Mouse (Mus musculus): Measurements from ENCODE around the gene Ctrb1. TPM values are rescaled to one million over a fixed set of nuclear protein-coding genes. Genes with fewer than 3 reads are reported as not detected.

Gene Ctrb1
- 6.6 and 11.8 TPM in 2 replicates for polyA plus RNA-seq (2012; rRNA removed)

DNA sequence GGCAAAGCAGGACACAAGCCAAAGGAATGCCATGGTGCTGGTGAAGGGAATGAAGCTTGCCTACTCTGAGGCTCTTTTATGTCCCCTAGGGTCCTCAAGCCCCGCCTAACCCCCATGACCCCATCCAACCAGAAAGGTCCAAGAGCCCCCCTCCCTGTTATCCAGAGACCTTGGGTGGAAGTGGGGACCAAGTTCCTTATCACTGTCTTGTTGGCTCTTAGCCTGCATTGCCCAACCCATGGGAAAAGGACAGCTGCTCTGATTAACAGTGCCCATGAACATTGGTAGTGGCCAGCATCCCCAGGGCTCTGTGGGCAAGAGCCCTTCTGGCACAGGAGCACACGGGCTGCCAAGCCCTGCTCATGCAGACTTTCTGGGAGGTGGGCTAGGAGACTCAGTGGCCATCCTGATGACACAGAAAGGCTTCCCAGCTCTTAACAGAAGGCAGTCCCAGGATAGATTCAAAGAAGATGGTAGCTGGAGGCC lies at the start of gene Ctrb1:
Ctrb1 (minus strand) TSS at position 51 of the 486 bp plus-strand sequence.
- Histone ChIP-seq H3K4me1 (replicated peaks; ENCODE audit: control insufficient read depth, insufficient read depth, low read length) (no peaks in the 10 kb centered on the region), H3K27ac (ENCODE audit: control insufficient read depth, insufficient read depth, low read length) (no peak within 1 kb of the TSS), H3K27me3 (ENCODE audit: control insufficient read depth, insufficient read depth, low read length) (no peaks in the 10 kb centered on the region), H3K36me3 (ENCODE audit: control insufficient read depth, insufficient read depth, low read length) (no peaks in the 10 kb centered on the region), H3K4me3 (ENCODE audit: control insufficient read depth, insufficient read depth, low read length) (no peak within 1 kb of the TSS)
- DNase-seq: no peak
- TF ChIP-seq CTCF (IDR thresholded peaks at IDR 0.05; ENCODE audit: borderline replicate concordance, control insufficient read depth, extremely low read depth, insufficient read depth, low read length, poor library complexity) (no peak), POLR2A (IDR thresholded peaks at IDR 0.05; ENCODE audit: control insufficient read depth, extremely low read depth, insufficient read depth, low read length, poor library complexity) (no peak)
- 89% methylated on average over 2 of the region's 2 CpGs for WGBS

DNA sequence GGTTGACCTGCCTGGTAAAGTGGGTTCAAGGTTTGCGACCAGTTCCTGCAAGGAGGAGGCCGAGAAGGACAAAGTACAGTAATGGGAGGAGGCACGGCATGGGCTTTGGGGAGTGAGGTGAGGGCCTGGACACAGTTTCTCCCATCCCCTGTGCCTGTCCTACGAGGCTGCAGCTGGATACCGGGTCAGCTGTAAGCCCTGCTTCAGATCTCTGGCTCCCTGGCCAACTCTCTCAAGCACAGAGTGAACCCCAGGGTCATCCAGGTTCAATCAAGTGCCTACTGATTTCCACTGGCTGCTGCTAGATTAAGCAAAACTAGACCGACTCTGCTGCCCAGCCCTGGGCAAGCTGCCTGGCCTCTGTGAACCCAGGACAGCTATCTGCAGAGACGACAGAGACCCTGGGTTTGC lies 49.5 kb upstream of the Ctrb1 start:
- H3K27me3 ChIP-seq (ENCODE audit: control insufficient read depth, insufficient read depth, low read length): peaks cover 17% of the 10 kb centered on the region
- H3K36me3 ChIP-seq (ENCODE audit: control insufficient read depth, insufficient read depth, low read length): no peaks in the 10 kb centered on the region
- H3K27ac ChIP-seq (ENCODE audit: control insufficient read depth, insufficient read depth, low read length): no peak overlapping the region
- WGBS: 84% methylated on average over 7 of the region's 7 CpGs
- TF ChIP-seq CTCF (IDR thresholded peaks at IDR 0.05; ENCODE audit: borderline replicate concordance, control insufficient read depth, extremely low read depth, insufficient read depth, low read length, poor library complexity): no peak
- no peak for TF ChIP-seq POLR2A (IDR thresholded peaks at IDR 0.05; ENCODE audit: control insufficient read depth, extremely low read depth, insufficient read depth, low read length, poor library complexity)
- no peak overlapping the region for H3K4me3 ChIP-seq (ENCODE audit: control insufficient read depth, insufficient read depth, low read length)
- DNase-seq: no peak
- H3K4me1 ChIP-seq (replicated peaks; ENCODE audit: control insufficient read depth, insufficient read depth, low read length): no peaks in the 10 kb centered on the region

GRCm38 (mm10) chr8:111739604-111740003 lies 48.8 kb upstream of the Ctrb1 start:
- TF ChIP-seq CTCF (IDR thresholded peaks at IDR 0.05; ENCODE audit: borderline replicate concordance, control insufficient read depth, extremely low read depth, insufficient read depth, low read length, poor library complexity): no peak
- TF ChIP-seq POLR2A (IDR thresholded peaks at IDR 0.05; ENCODE audit: control insufficient read depth, extremely low read depth, insufficient read depth, low read length, poor library complexity): no peak
- Histone ChIP-seq H3K36me3 (ENCODE audit: control insufficient read depth, insufficient read depth, low read length) (no peaks in the 10 kb centered on the region), H3K27ac (ENCODE audit: control insufficient read depth, insufficient read depth, low read length) (no peak overlapping the region), H3K4me3 (ENCODE audit: control insufficient read depth, insufficient read depth, low read length) (no peak overlapping the region), H3K27me3 (ENCODE audit: control insufficient read depth, insufficient read depth, low read length) (peaks cover 17% of the 10 kb centered on the region), H3K4me1 (replicated peaks; ENCODE audit: control insufficient read depth, insufficient read depth, low read length) (no peaks in the 10 kb centered on the region)
- DNase-seq: no peak
- WGBS: 19% methylated on average over 7 of the region's 7 CpGs

DNA sequence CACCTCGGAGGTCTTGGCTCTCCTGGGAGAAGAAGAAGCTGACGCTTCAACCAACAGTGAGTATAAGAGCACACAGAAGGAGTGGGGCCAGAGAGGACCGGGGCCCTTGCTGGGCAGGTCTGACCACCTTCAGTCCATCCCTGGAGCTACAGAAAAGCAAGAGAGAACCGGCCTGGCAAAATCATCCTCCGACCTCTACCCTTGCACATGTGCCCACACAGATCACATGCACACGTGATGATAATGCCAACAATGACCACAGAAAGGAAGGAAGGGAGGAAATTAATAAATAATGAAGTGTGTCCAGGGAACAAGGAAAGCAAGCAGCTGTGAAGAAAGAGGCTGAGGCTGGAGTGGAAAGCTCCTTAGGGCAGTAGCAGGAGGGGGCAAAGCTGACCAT lies 48.1 kb upstream of the Ctrb1 start:
- WGBS: 71% methylated on average over 6 of the region's 6 CpGs
- H3K27ac ChIP-seq (ENCODE audit: control insufficient read depth, insufficient read depth, low read length): no peak overlapping the region

DNA sequence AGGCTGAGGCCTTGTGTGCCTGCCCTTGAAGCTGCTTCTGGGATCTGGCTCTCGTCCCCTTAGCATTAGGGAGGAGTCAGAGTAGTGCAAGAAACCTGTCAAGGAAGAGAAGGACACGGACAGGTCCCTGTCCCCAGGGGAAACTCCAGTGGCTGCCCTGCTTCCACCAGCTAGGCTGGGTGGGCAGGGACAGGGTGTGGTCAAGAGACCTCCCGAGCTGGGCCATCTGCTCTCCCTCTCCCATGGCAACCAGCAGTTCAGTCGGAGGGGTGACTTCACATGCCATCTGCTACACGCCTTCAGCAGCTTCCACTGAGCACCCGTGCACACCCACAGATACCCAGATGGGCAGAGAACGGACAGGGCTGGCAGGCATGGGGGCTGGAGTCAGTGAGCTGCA lies 45.5 kb upstream of the Ctrb1 start:
- Histone ChIP-seq H3K27me3 (ENCODE audit: control insufficient read depth, insufficient read depth, low read length) (peaks cover 11% of the 10 kb centered on the region; the same call in 1 of the 2 replicates), H3K4me1 (replicated peaks; ENCODE audit: control insufficient read depth, insufficient read depth, low read length) (peaks cover 7% of the 10 kb centered on the region), H3K36me3 (ENCODE audit: control insufficient read depth, insufficient read depth, low read length) (no peaks in the 10 kb centered on the region), H3K27ac (ENCODE audit: control insufficient read depth, insufficient read depth, low read length) (no peak overlapping the region), H3K4me3 (ENCODE audit: control insufficient read depth, insufficient read depth, low read length) (no peak overlapping the region)
- no peak for DNase-seq
- WGBS: 77% methylated on average over 7 of the region's 7 CpGs
- TF ChIP-seq CTCF (IDR thresholded peaks at IDR 0.05; ENCODE audit: borderline replicate concordance, control insufficient read depth, extremely low read depth, insufficient read depth, low read length, poor library complexity) (no peak), POLR2A (IDR thresholded peaks at IDR 0.05; ENCODE audit: control insufficient read depth, extremely low read depth, insufficient read depth, low read length, poor library complexity) (no peak)

More for the DNA sequence above, 48.1 kb upstream of the Ctrb1 start:
- Histone ChIP-seq H3K4me3 (ENCODE audit: control insufficient read depth, insufficient read depth, low read length) (no peak overlapping the region), H3K36me3 (ENCODE audit: control insufficient read depth, insufficient read depth, low read length) (no peaks in the 10 kb centered on the region), H3K4me1 (replicated peaks; ENCODE audit: control insufficient read depth, insufficient read depth, low read length) (no peaks in the 10 kb centered on the region), H3K27me3 (ENCODE audit: control insufficient read depth, insufficient read depth, low read length) (peaks cover 14% of the 10 kb centered on the region)
- no peak for TF ChIP-seq POLR2A (IDR thresholded peaks at IDR 0.05; ENCODE audit: control insufficient read depth, extremely low read depth, insufficient read depth, low read length, poor library complexity)
- no peak for TF ChIP-seq CTCF (IDR thresholded peaks at IDR 0.05; ENCODE audit: borderline replicate concordance, control insufficient read depth, extremely low read depth, insufficient read depth, low read length, poor library complexity)
- DNase-seq: no peak

GRCm38 (mm10) chr8:111735791-111736190 lies 45.0 kb upstream of the Ctrb1 start:
- no peak for DNase-seq
- WGBS: 84% methylated on average over 4 of the region's 4 CpGs
- Histone ChIP-seq H3K27ac (ENCODE audit: control insufficient read depth, insufficient read depth, low read length) (no peak overlapping the region), H3K4me1 (replicated peaks; ENCODE audit: control insufficient read depth, insufficient read depth, low read length) (peaks cover 10% of the 10 kb centered on the region), H3K36me3 (ENCODE audit: control insufficient read depth, insufficient read depth, low read length) (no peaks in the 10 kb centered on the region), H3K4me3 (ENCODE audit: control insufficient read depth, insufficient read depth, low read length) (no peak overlapping the region), H3K27me3 (ENCODE audit: control insufficient read depth, insufficient read depth, low read length) (peaks cover 15% of the 10 kb centered on the region; the same call in 1 of the 2 replicates)
- no peak for TF ChIP-seq POLR2A (IDR thresholded peaks at IDR 0.05; ENCODE audit: control insufficient read depth, extremely low read depth, insufficient read depth, low read length, poor library complexity)
- TF ChIP-seq CTCF (IDR thresholded peaks at IDR 0.05; ENCODE audit: borderline replicate concordance, control insufficient read depth, extremely low read depth, insufficient read depth, low read length, poor library complexity): no peak

GRCm38 (mm10) chr8:111735335-111735761 lies 44.5 kb upstream of the Ctrb1 start:
- 55% methylated on average over 8 of the region's 8 CpGs for WGBS
- TF ChIP-seq CTCF (IDR thresholded peaks at IDR 0.05; ENCODE audit: borderline replicate concordance, control insufficient read depth, extremely low read depth, insufficient read depth, low read length, poor library complexity): no peak
- TF ChIP-seq POLR2A (IDR thresholded peaks at IDR 0.05; ENCODE audit: control insufficient read depth, extremely low read depth, insufficient read depth, low read length, poor library complexity): no peak
- peaks cover 10% of the 10 kb centered on the region for H3K4me1 ChIP-seq (replicated peaks; ENCODE audit: control insufficient read depth, insufficient read depth, low read length)
- no peaks in the 10 kb centered on the region for H3K36me3 ChIP-seq (ENCODE audit: control insufficient read depth, insufficient read depth, low read length)
- H3K27ac ChIP-seq (ENCODE audit: control insufficient read depth, insufficient read depth, low read length): no peak overlapping the region
- no peak overlapping the region for H3K4me3 ChIP-seq (ENCODE audit: control insufficient read depth, insufficient read depth, low read length)
- DNase-seq: no peak
- peaks cover 15% of the 10 kb centered on the region; the same call in 1 of the 2 replicates for H3K27me3 ChIP-seq (ENCODE audit: control insufficient read depth, insufficient read depth, low read length)
